Mouse (Mus musculus) lung, adult 2 months (tissue): ENCODE measurements around the gene Olfr649. TPM values are rescaled to one million over a fixed set of nuclear protein-coding genes. Genes with fewer than 3 reads are reported as not detected.

Experiments
- DNase-seq: peaks from one replicate; pipeline ENCODE4 v3.0.0; 2022
- H3K4me1 ChIP-seq: fragments of 200-500 bp; 2 replicates; pipeline ENCODE4 v1.6.1; 2011; ENCODE audit warnings: low read length; ENCODE audit not compliant: control insufficient read depth, insufficient read depth
- H3K4me3 ChIP-seq: fragments of 200-500 bp; replicated peaks from 2 replicates; pipeline ENCODE3; 2011; ENCODE audit warnings: low read depth, mild to moderate bottlenecking, control low read depth, low read length; ENCODE audit errors: extremely low read depth
- CTCF ChIP-seq: fragments of 200-500 bp; IDR thresholded peaks from 2 replicates; pipeline ENCODE4 v1.5.1; 2011; ENCODE audit warnings: mild to moderate bottlenecking, low read length, control low read depth; ENCODE audit not compliant: insufficient read depth
- POLR2A ChIP-seq: fragments of 200-500 bp; IDR thresholded peaks from 2 replicates; pipeline ENCODE4 v1.6.1; 2011; ENCODE audit warnings: low read depth, mild to moderate bottlenecking, control low read depth, low read length, borderline replicate concordance; ENCODE audit errors: extremely low read depth
- whole genome bisulfite sequencing: fragments of 180-500 bp; shearing (Covaris S2); methylation state at CpG from one replicate; pipeline ENCODE4 v1.1.7; 2018; 5-methylcytosine and 5-hydroxymethylcytosine counted together
- polyA plus RNA-seq: library from polyadenylated mRNA; depleted of rRNA; stranded (reverse); fragments of >200 nt; gene quantifications from 2 replicates; pipeline ENCODE4 v1.2.3, GENCODE M21; 2012; rRNA removed

Gene Olfr649
- not detected in 2 replicates for polyA plus RNA-seq

GRCm38 (mm10) chr7:104195885-104196284 is at the start of gene Olfr649:
Gene Olfr649, minus strand, starts transcription at chr7:104195985.
- 78% methylated on average over 6 of the region's 6 CpGs for WGBS
- TF ChIP-seq POLR2A, result no peak
- no peak for TF ChIP-seq CTCF
- H3K4me1 ChIP-seq, result no peaks in the 10 kb centered on the region
- H3K4me3 ChIP-seq, result no peak within 1 kb of the TSS
- no peak for DNase-seq

DNA sequence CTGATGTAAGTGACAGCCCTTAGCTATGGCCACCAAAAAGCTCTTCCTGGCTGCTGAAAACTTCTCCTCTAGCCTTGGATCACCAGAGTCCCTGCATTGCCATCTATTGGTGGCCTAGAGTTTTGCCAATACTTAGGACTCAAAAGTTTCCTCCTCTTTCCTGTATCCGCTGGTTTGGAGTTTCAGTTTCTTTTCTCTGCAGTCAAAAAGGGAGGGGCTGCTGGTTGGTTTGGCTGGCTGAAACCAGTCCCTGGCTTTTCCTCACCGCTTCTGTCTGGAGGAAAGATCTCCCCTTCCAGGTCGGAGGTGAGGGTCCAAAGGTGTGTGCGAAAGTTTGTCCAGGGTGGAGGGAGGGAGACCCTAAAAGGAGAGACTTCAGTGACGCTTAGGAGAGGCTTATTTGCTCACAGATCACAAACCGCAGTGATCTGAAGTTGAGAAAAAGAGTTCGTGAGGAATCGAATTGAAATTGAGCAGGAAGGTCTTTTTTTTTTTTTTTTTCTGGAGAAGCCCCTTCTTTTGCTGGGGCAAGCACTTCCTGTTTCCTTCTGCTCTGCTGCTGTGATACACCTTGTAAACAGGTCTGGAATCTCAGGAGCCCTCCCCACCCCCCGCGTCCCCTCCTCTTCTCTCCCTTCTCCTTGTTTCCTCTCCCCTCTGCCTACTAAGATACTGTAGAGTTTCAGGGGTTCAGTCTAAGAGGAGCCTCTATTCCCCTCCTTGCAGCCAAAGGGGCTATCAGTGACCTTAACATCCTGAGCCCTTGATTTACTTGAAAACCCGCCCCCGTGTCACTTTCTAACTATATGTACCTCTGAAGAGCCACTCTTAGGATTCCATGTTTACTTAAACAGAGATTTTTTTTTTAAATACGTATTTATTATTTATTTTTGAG is 48.7 kb upstream of the Olfr649 start, which contains the start of gene Trim34a:
Gene Trim34a, plus strand, starts transcription at position 171 of the 895 bp plus-strand sequence.
- DNase-seq, result peak; percentile 65
- Histone ChIP-seq H3K4me3 (peak within 1 kb of the TSS; percentile 99), H3K4me1 (no peaks in the 10 kb centered on the region; the same call in 1 of the 2 replicates)
- TF ChIP-seq POLR2A (peak; percentile 55; the same call in 1 of the 2 replicates), CTCF (no peak; the same call in 1 of the 2 replicates)
- 1% methylated on average over 13 of the region's 13 CpGs for WGBS

DNA sequence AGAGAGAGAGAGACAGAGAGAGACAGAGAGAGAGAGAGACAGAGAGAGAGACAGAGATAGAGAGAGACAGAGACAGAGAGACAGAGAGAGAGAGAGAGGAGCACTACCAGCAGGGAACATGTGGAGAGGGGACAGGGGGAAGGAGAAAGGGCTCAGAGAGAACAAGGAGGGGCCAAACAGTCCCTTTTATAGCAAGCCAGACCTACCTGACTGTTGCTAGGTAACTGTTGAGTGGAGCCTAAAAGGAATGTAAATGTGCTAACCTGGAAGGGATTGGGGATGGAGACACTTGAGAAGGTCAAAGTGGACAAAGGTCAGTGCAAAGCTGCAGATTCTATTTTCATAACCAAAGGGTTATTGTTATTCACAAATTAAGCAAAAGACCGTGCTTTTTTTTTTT is 47.8 kb upstream of the Olfr649 start:
- DNase-seq, result no peak
- Histone ChIP-seq H3K4me3 (no peak overlapping the region), H3K4me1 (no peaks in the 10 kb centered on the region; the same call in 1 of the 2 replicates)
- no peak for TF ChIP-seq POLR2A
- WGBS, result 48% methylated on average over 1 of the region's 1 CpGs

GRCm38 (mm10) chr7:104240857-104241256 is 45.1 kb upstream of the Olfr649 start:
- no peak for DNase-seq
- Histone ChIP-seq H3K4me1 (no peaks in the 10 kb centered on the region; the same call in 1 of the 2 replicates), H3K4me3 (no peak overlapping the region)
- TF ChIP-seq POLR2A (no peak), CTCF (no peak)

DNA sequence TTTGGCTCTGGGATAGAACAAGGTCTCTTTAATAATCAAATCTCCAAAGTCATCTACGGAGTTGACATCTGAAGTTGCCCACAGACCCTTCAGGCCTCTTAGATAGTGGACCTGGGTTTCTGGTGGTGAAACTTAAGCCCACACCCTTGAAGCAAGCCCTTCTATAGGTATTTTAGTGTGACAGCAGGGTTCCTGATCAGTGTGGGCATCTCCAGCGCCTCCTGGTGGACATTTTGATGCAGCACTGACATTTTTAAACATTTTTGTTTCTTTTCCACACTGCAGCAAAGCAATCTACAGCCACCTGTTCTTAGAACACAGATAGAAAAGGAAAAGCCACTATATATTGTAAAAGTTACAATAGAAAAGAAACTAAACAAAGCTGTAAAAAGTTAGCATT is 35.4 kb upstream of the Olfr649 start:
- WGBS, result 33% methylated on average over 2 of the region's 2 CpGs
- peak; percentile 83 for TF ChIP-seq CTCF
- no peak for TF ChIP-seq POLR2A
- peak; percentile 51 for DNase-seq
- Histone ChIP-seq H3K4me3 (no peak overlapping the region), H3K4me1 (no peaks in the 10 kb centered on the region)

GRCm38 (mm10) chr7:104218701-104219569 is 23.1 kb upstream of the Olfr649 start, which contains the start of gene Trim6:
Gene Trim6, plus strand, starts transcription at chr7:104218793.
- 2% methylated on average over 37 of the region's 37 CpGs for WGBS
- H3K4me1 ChIP-seq, result no peaks in the 10 kb centered on the region
- H3K4me3 ChIP-seq, result peak within 1 kb of the TSS; percentile 58
- TF ChIP-seq POLR2A, result no peak; the same call in 1 of the 2 replicates
- peak; percentile 81 for DNase-seq

GRCm38 (mm10) chr7:104217881-104218280 is 22.1 kb upstream of the Olfr649 start:
- WGBS, result 57% methylated on average over 2 of the region's 2 CpGs
- TF ChIP-seq POLR2A, result no peak
- no peak for TF ChIP-seq CTCF
- no peak for DNase-seq

DNA sequence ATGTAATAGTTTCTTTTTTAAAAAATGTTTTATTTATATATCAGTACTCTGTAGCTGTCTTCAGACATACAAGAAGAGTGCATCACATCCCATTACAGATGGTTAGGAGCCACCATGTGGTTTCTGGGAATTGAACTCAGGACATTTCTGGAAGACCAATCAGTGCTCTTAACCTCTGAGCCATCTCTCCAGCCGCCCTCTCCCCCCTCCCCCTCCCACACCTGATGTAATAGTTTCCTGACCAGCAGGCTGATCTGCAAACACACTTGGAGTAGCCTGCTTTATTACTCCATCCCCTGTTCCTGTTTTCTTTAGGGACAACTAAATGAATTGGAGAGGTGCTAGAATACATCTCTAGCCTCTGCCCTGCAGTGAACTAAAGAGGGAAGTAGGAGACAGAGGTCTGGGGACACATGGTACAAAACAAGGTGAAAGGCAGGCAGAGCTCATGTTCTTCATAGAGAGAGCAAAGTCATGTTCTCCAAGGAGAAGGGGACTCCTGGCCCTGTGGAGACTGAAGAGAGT is 20.3 kb upstream of the Olfr649 start:
- 21% methylated on average over 1 of the region's 1 CpGs for WGBS
- no peak for DNase-seq

More at GRCm38 (mm10) chr7:104217881-104218280, 22.1 kb upstream of the Olfr649 start:
- H3K4me3 ChIP-seq, result no peak overlapping the region
- H3K4me1 ChIP-seq, result no peaks in the 10 kb centered on the region

DNA sequence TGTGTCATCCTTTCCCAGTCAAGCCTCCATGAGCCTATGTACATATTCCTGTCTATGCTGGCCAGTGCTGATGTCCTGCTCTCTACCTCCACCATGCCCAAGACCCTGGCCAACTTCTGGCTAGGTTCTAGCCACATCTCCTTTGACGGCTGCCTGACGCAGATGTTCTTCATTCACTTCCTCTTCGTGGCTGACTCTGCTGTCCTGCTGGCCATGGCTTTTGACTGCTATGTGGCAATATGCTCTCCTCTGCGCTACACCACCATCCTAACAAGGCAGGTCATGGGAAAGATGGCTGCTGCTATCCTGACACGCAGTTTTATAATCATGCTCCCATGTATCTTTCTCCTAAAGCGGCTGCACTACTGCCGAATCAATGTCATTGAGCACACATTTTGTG is 10.4 kb upstream of the Olfr649 start:
- 83% methylated on average over 7 of the region's 7 CpGs for WGBS
- Histone ChIP-seq H3K4me1 (no peaks in the 10 kb centered on the region), H3K4me3 (no peak overlapping the region)
- no peak for DNase-seq
- TF ChIP-seq POLR2A, result no peak
- TF ChIP-seq CTCF, result no peak

More for the DNA sequence above, 20.3 kb upstream of the Olfr649 start:
- no peak overlapping the region for H3K4me3 ChIP-seq
- H3K4me1 ChIP-seq, result no peaks in the 10 kb centered on the region
- TF ChIP-seq POLR2A, result no peak
- TF ChIP-seq CTCF, result no peak
